Comparison of ENCODE assay signal across 8 mouse cellular contexts in the genomic region with DNA sequence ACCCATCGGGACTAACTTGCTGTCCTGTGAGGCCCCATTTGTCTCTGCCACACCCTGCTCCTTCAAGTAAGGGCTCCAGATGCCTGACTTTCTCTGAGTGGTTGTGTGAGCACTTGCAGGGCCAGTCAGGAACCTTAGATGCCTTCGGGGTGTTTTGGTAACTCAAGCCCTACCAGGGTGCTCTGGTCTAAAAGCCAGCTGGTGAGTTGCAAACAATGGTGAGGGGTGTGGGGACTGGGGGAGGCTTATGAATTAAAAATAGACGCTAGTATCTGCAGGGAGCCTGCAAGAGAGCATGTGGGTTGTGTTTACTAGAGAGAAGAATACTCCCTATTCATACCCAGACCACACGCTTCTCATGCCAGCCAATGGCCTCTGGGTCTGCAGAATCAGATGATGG. TPM values are rescaled to one million over a fixed set of nuclear protein-coding genes. Genes with fewer than 3 reads are reported as not detected.
DNase-seq lines count a peak whose midpoint lies in the region; ATAC-seq lines count a peak whose summit lies in the region.

No protein-coding gene starts in this region.

- no peaks in the 10 kb centered on the region for H3K27me3 ChIP-seq in embryonic facial prominence, embryonic 10.5 days (replicated peaks; ENCODE audit: low read depth, poor library complexity, severe bottlenecking)
- no peaks in the 10 kb centered on the region for H3K27me3 ChIP-seq in forebrain, embryonic 15.5 days
- H3K27me3 ChIP-seq in liver, embryonic 16.5 days (ENCODE audit: control insufficient read depth, insufficient read depth, low read depth, low read length), result no peaks in the 10 kb centered on the region

- H3K4me1 ChIP-seq in embryonic facial prominence, embryonic 10.5 days, result peaks cover 70% of the 10 kb centered on the region
- peaks cover 68% of the 10 kb centered on the region for H3K4me1 ChIP-seq in forebrain, embryonic 15.5 days
- peaks cover 100% of the 10 kb centered on the region for H3K4me1 ChIP-seq in liver, embryonic 16.5 days (ENCODE audit: control insufficient read depth, low read depth, low read length)

- intact Hi-C loops in left cerebral cortex, postnatal 36 days (cut with DNase I), result no loop called here

- no peak for ATAC-seq in forebrain, embryonic 15.5 days (replicated peaks)
- ATAC-seq in liver, embryonic 16.5 days (ENCODE audit: low read depth), result 0 out of 2 replicates have a peak, but pooled peaks have one; percentile 12

- DNase-seq in left cerebral cortex, adult 11 months (ENCODE audit: low spot score), result peak; percentile 59
- DNase-seq in left cerebral cortex, postnatal 36 days (ENCODE audit: low spot score in 2 of 2), result no peak
- DNase-seq in embryonic facial prominence, embryonic 10.5 days (ENCODE audit: low spot score), result peak; percentile 46
- no peak for DNase-seq in spleen, adult 12 weeks (ENCODE audit: low spot score)
- no peak for DNase-seq in testis, postnatal 14 days (ENCODE audit: low spot score)
- no peak for DNase-seq in kidney, postnatal 36 days

- H3K9ac ChIP-seq in forebrain, embryonic 15.5 days (replicated peaks), result no peak overlapping the region
- H3K9ac ChIP-seq in liver, embryonic 16.5 days (ENCODE audit: low read depth, low read length), result peak overlapping the region; percentile 50

- H3K9me3 ChIP-seq in embryonic facial prominence, embryonic 10.5 days, result no peaks in the 10 kb centered on the region
- H3K9me3 ChIP-seq in forebrain, embryonic 15.5 days, result no peaks in the 10 kb centered on the region
- H3K9me3 ChIP-seq in liver, embryonic 16.5 days (replicated peaks; ENCODE audit: control insufficient read depth, low read length), result no peaks in the 10 kb centered on the region

- no peak overlapping the region for H3K4me3 ChIP-seq in embryonic facial prominence, embryonic 10.5 days
- no peak overlapping the region for H3K4me3 ChIP-seq in forebrain, embryonic 15.5 days
- peak overlapping the region; percentile 31 for H3K4me3 ChIP-seq in liver, embryonic 16.5 days (ENCODE audit: low read depth, low read length)

- WGBS in embryonic facial prominence, embryonic 10.5 days, result 32% methylated on average over 4 of the region's 4 CpGs
- 30% methylated on average over 4 of the region's 4 CpGs for WGBS in forebrain, embryonic 15.5 days
- WGBS in liver, embryonic 16.5 days (ENCODE audit: insufficient replicate concordance), result 25% methylated on average over 4 of the region's 4 CpGs

- no peak overlapping the region for H3K4me2 ChIP-seq in forebrain, embryonic 15.5 days (replicated peaks)
- peak overlapping the region; percentile 64 for H3K4me2 ChIP-seq in liver, embryonic 16.5 days (ENCODE audit: low read depth, low read length)

- peaks cover 73% of the 10 kb centered on the region for H3K36me3 ChIP-seq in embryonic facial prominence, embryonic 10.5 days (replicated peaks)
- H3K36me3 ChIP-seq in forebrain, embryonic 15.5 days, result peaks cover 17% of the 10 kb centered on the region; the same call in 1 of the 2 replicates
- peaks cover 31% of the 10 kb centered on the region for H3K36me3 ChIP-seq in liver, embryonic 16.5 days (ENCODE audit: control insufficient read depth, insufficient read depth)

- peak overlapping the region; percentile 70; the same call in 1 of the 2 replicates for H3K27ac ChIP-seq in embryonic facial prominence, embryonic 10.5 days (replicated peaks)
- H3K27ac ChIP-seq in forebrain, embryonic 15.5 days (replicated peaks), result peak overlapping the region; percentile 64
- H3K27ac ChIP-seq in liver, embryonic 16.5 days (ENCODE audit: low read length), result peak overlapping the region; percentile 93

RNA-seq across cellular contexts. Expression of a gene that starts 15.8 kb away (rescaled TPM):
- total RNA-seq in left cerebral cortex, postnatal 36 days (2021), result 100 to 1,000 TPM; 171 to 173 TPM
- 10.2 and 11.7 TPM in 2 replicates for polyA plus RNA-seq in embryonic facial prominence, embryonic 10.5 days (2016; fragmentation: Nextera tagmentation; extraction: Ambion mirVana)
- polyA plus RNA-seq in forebrain, embryonic 15.5 days (2015; fragmentation: Nextera tagmentation; extraction: Ambion mirVana), result 33.1 and 33.3 TPM in 2 replicates
- 631 and 674 TPM in 2 replicates for polyA plus RNA-seq in liver, embryonic 16.5 days (2015; fragmentation: Nextera tagmentation; extraction: Ambion mirVana)

RNA-seq across cellular contexts. Expression of a gene that starts 42.1 kb away (rescaled TPM):
- total RNA-seq in left cerebral cortex, postnatal 36 days (2021), result 10 to 100 TPM; 40.4 to 46.8 TPM
- 13.2 and 13.5 TPM in 2 replicates for polyA plus RNA-seq in embryonic facial prominence, embryonic 10.5 days (2016; fragmentation: Nextera tagmentation; extraction: Ambion mirVana)
- 11.3 and 13.2 TPM in 2 replicates for polyA plus RNA-seq in forebrain, embryonic 15.5 days (2015; fragmentation: Nextera tagmentation; extraction: Ambion mirVana)
- polyA plus RNA-seq in liver, embryonic 16.5 days (2015; fragmentation: Nextera tagmentation; extraction: Ambion mirVana), result 4.4 and 5.0 TPM in 2 replicates

RNA-seq across cellular contexts. Expression of a gene that starts 59.3 kb away (rescaled TPM):
- total RNA-seq in left cerebral cortex, postnatal 36 days (2021), result 1 to 10 TPM in 1 of 2 experiments, under 1 TPM in 1; 0.62 to 1.6 TPM
- polyA plus RNA-seq in embryonic facial prominence, embryonic 10.5 days (2016; fragmentation: Nextera tagmentation; extraction: Ambion mirVana), result 12.6 and 19.6 TPM in 2 replicates
- polyA plus RNA-seq in forebrain, embryonic 15.5 days (2015; fragmentation: Nextera tagmentation; extraction: Ambion mirVana), result 15.9 and 16.5 TPM in 2 replicates
- polyA plus RNA-seq in liver, embryonic 16.5 days (2015; fragmentation: Nextera tagmentation; extraction: Ambion mirVana), result 3.2 and 3.6 TPM in 2 replicates

Comparison
In these comparisons a context has a peak if more than half of its experiments do, and no peak if none do; other contexts are left out.
1. DNase-seq: peak in left cerebral cortex, adult 11 months (single experiment) and embryonic facial prominence, embryonic 10.5 days (single experiment); none in left cerebral cortex, postnatal 36 days (0 of 2), spleen, adult 12 weeks (single experiment), testis, postnatal 14 days (single experiment) and kidney, postnatal 36 days (0 of 2).
2. RNA of a gene that starts 15.8 kb away (polyA plus RNA-seq): 631 to 674 TPM in liver, embryonic 16.5 days; 33.1 to 33.3 TPM in forebrain, embryonic 15.5 days and 10.2 to 11.7 TPM in embryonic facial prominence, embryonic 10.5 days; every median in the first group is over 10 times any median in the second.
3. Peak in every context shown above with its lines, with median percentiles within 50 percentile points of each other: H3K27ac ChIP-seq.